Mouse (Mus musculus) midbrain, embryonic 16.5 days (tissue): ENCODE results near the gene Pcdh11x. TPM values are rescaled to one million over a fixed set of nuclear protein-coding genes. Genes with fewer than 3 reads are reported as not detected.

Experiments used
- ATAC-seq: fragments of 200-750 bp; cut with Nextera tagmentation; 2 replicates; pipeline ENCODE4 v1.8.0; 2017; ENCODE audit warnings: moderate TSS enrichment
- H3K27ac ChIP-seq: fragments of 300-500 bp; sonication (generic); 2 replicates; pipeline ENCODE4 v1.5.1; 2014; ENCODE audit warnings: mild to moderate bottlenecking, low read length, mixed read lengths
- H3K27me3 ChIP-seq: fragments of 300-500 bp; sonication (generic); 2 replicates; pipeline ENCODE4 v1.6.1; 2014; ENCODE audit warnings: low read depth, low read length, mixed read lengths; ENCODE audit not compliant: control insufficient read depth, insufficient read depth
- H3K36me3 ChIP-seq: fragments of 300-500 bp; sonication (generic); 2 replicates; pipeline ENCODE4 v1.6.1; 2014; ENCODE audit warnings: mild to moderate bottlenecking, low read length, moderate library complexity, mixed read lengths; ENCODE audit not compliant: control insufficient read depth, insufficient read depth
- H3K4me1 ChIP-seq: fragments of 300-500 bp; sonication (generic); 2 replicates; pipeline ENCODE4 v1.6.1; 2014; ENCODE audit warnings: mild to moderate bottlenecking, low read length, mixed read lengths; ENCODE audit not compliant: control insufficient read depth, insufficient read depth
- H3K4me2 ChIP-seq: fragments of 300-500 bp; sonication (generic); 2 replicates; pipeline ENCODE4 v1.6.1; 2014; ENCODE audit warnings: mild to moderate bottlenecking, low read length, mixed read lengths
- H3K4me3 ChIP-seq: fragments of 300-500 bp; sonication (generic); 2 replicates; pipeline ENCODE4 v1.5.1; 2014; ENCODE audit warnings: low read depth, mild to moderate bottlenecking, low read length, moderate library complexity, mixed read lengths
- H3K9ac ChIP-seq: fragments of 300-500 bp; sonication (generic); 2 replicates; pipeline ENCODE4 v1.6.1; 2014; ENCODE audit warnings: low read depth, low read length, mixed read lengths
- H3K9me3 ChIP-seq: fragments of 300-500 bp; sonication (generic); replicated peaks from 2 replicates; pipeline ENCODE4 v1.6.1; 2014; ENCODE audit warnings: mild to moderate bottlenecking, low read length, mixed read lengths; ENCODE audit not compliant: control insufficient read depth, poor library complexity, severe bottlenecking
- WGBS: fragments of 180-500 bp; shearing (Covaris S2); extraction: QIAGEN DNeasy Blood & Tissue Kit; methylation state at CpG from one replicate; pipeline ENCODE4 v1.1.7; 2014; 5-methylcytosine and 5-hydroxymethylcytosine counted together
- polyA plus RNA-seq: library from polyadenylated mRNA; unstranded; fragments of >200 nt; fragmentation: Nextera tagmentation; extraction: Ambion mirVana; gene quantifications from 2 replicates; pipeline ENCODE4 v1.2.1, GENCODE M21; 2015

Gene Pcdh11x
- polyA plus RNA-seq, result 39.5 and 46.1 TPM in 2 replicates

DNA sequence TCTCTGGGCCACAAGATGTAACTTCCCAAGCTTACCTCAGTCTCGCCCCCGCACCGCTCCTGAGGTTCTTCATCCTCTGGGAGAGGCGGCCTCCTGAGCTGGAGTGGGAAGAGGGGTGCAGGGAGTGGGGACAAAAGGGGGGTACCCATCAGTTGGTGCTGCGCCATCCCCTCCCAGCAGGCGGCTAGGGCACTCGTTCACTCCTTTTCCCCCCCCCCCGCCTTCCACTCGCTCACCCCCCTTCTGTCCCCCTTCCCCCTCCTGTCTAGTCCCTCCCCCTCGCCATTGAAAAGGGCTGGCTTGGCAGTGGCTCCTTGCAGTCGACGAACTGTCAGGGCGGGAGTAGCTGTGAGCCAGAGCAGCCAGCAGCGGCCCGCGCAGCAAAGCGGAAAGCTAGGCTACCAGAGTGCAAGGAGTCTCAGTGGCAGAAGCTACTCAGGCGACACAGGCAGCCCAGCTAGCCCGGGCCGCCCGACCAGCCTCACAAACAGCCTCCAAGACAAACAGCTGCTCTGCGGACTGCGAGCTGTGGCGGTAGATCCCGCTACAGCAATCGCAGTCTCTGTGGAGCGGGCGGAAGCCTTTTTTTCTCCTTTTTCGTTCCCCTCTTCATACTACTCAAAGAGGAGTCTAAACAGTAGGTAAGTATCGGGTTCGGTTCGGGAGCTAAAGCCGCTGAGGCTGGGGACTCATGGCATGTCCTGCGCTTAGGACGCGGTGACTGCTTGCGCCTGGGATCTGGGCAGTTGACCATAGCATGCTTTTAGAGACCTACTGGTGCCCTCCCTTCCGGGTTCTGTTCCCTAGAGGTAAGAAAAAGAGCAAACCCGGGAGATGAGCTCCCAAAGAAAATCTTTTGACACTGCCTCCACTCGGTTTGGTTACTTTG, at the start of gene Pcdh11x:
Gene Pcdh11x (plus strand): TSS at position 249 of the 889 bp plus-strand sequence.
- Histone ChIP-seq H3K4me1 (peaks cover 2% of the 10 kb centered on the region), H3K4me2 (peak within 1 kb of the TSS; percentile 81), H3K27me3 (no peaks in the 10 kb centered on the region), H3K36me3 (no peaks in the 10 kb centered on the region), H3K27ac (no peak within 1 kb of the TSS; the same call in none of the 2 replicates), H3K9me3 (no peaks in the 10 kb centered on the region), H3K9ac (peak within 1 kb of the TSS; percentile 66), H3K4me3 (peak within 1 kb of the TSS; percentile 57)
- peak; percentile 81 for ATAC-seq
- 15% methylated on average over 37 of the region's 40 CpGs for WGBS

DNA sequence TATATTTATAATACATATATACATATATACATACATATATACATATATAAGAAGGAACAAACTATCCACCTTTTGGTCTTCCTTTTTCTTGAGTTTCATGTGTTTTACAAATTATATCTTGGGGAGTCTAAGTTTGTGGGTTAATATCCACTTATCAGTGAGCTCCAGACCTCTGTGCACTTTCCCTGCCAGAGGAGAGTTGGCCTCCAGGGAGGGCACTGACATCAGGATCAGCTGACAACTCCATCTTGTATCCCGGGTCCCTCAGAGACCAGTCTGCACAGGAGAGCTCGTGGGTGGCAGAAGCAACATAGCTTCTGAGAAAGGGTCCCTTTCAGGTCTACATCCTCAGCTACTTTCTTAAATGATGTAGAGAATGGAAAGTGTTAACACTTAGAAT, 30.0 kb upstream of the Pcdh11x start:
- Histone ChIP-seq H3K9me3 (no peaks in the 10 kb centered on the region), H3K9ac (no peak overlapping the region), H3K27ac (no peak overlapping the region), H3K27me3 (no peaks in the 10 kb centered on the region), H3K4me1 (no peaks in the 10 kb centered on the region), H3K4me3 (no peak overlapping the region), H3K36me3 (no peaks in the 10 kb centered on the region), H3K4me2 (no peak overlapping the region)
- ATAC-seq, result no peak
- WGBS, result 67% methylated on average over 2 of the region's 2 CpGs

DNA sequence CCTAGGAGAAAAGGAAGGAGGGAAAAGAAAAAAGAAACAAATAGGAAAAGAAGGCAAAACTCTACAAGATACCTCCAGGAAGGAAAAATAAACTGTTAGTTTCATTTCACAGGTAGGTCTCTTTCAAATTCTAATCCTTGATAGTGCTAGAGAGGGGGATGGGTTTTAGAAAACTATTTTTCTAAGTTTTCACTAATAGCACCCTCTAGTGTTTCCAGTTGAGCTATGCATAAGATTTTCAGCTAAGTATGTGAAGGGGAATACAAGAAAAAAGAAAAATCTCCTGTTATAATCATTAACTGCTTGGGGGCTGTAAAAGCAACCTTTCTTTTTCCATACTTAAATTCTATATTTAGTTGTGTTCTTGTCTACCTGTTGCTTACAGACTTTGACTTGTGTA, 4.5 kb upstream of the Pcdh11x start:
- Histone ChIP-seq H3K4me3 (no peak overlapping the region), H3K27ac (no peak overlapping the region), H3K9me3 (no peaks in the 10 kb centered on the region), H3K27me3 (no peaks in the 10 kb centered on the region), H3K36me3 (no peaks in the 10 kb centered on the region), H3K9ac (no peak overlapping the region), H3K4me1 (no peaks in the 10 kb centered on the region), H3K4me2 (no peak overlapping the region)
- ATAC-seq, result no peak

DNA sequence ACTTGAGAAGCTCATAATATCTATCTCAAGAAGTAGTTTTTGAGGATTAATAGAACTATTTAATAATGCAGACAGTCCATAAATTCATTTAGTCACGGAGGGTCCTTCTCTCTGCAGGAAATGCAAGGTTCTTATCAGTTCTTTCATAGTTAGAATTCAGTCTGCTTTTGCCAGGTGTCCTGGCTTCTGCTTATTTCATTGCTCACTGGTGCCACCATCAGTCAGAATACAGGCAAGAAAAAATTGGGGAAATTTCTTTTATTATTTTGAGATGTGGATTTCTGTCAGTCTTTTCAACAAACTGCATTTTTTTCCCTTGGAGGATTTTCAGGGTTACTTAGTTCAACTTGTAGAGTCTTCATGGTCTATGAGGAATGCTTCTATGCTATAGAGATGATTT, 2.6 kb upstream of the Pcdh11x start:
- Histone ChIP-seq H3K9me3 (no peaks in the 10 kb centered on the region), H3K4me3 (no peak overlapping the region), H3K27me3 (no peaks in the 10 kb centered on the region), H3K4me2 (no peak overlapping the region), H3K36me3 (no peaks in the 10 kb centered on the region), H3K4me1 (peaks cover 2% of the 10 kb centered on the region), H3K27ac (no peak overlapping the region), H3K9ac (no peak overlapping the region)
- ATAC-seq, result no peak
- 10% methylated on average over 1 of the region's 1 CpGs for WGBS

DNA sequence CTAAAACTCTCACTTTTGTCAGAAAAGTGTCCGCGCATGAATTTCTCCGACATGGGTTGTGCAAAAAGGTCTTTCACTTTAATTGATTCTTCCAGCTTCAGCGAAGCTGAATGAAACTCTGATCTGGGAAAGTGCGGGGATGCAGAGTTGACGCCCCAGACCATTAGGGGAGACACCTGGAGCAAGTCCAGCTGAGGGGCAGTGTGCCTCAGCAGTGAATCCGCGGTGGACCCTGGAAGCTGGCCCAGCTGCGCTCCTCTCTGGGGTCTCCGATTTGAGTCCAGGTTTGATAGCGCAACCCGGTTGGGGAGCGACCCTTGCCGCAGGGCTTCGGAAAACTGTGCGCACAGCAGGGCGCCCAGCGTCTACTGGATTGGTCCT, 831 bp downstream of the Pcdh11x start:
- Histone ChIP-seq H3K9me3 (no peaks in the 10 kb centered on the region), H3K9ac (peak overlapping the region; percentile 66; the same call in 1 of the 2 replicates), H3K4me2 (peak overlapping the region; percentile 81), H3K4me3 (peak overlapping the region; percentile 57), H3K36me3 (no peaks in the 10 kb centered on the region), H3K27ac (no peak overlapping the region), H3K4me1 (peaks cover 2% of the 10 kb centered on the region), H3K27me3 (no peaks in the 10 kb centered on the region)
- no peak for ATAC-seq
- 13% methylated on average over 16 of the region's 18 CpGs for WGBS

DNA sequence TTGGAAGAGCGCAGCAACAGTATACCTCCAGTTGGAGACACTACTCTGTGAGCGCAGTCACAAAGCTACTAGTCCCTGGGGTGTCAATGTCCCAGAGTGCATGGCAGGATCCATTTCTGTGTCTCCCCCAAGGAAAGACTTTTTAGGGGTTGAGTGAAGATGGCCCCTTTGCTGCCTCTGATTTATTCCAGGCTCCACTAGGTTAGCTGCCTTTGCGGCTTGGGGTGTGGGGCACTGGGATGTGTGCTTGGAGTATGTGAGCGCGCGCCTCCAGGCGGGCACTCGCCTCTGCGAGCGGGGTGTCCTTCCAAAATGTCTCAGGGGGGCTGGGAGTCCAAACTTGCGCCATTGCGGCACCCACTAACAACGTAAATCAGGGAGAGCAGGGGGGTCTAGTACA, 1.6 kb downstream of the Pcdh11x start:
- no peaks in the 10 kb centered on the region for H3K36me3 ChIP-seq
- H3K9ac ChIP-seq, result peak overlapping the region; percentile 38; the same call in 1 of the 2 replicates
- no peak overlapping the region for H3K27ac ChIP-seq
- peaks cover 2% of the 10 kb centered on the region for H3K4me1 ChIP-seq
- no peaks in the 10 kb centered on the region for H3K9me3 ChIP-seq
- 15% methylated on average over 13 of the region's 13 CpGs for WGBS
- H3K27me3 ChIP-seq, result no peaks in the 10 kb centered on the region
- no peak for ATAC-seq
- peak overlapping the region; percentile 57 for H3K4me3 ChIP-seq
- H3K4me2 ChIP-seq, result peak overlapping the region; percentile 81

DNA sequence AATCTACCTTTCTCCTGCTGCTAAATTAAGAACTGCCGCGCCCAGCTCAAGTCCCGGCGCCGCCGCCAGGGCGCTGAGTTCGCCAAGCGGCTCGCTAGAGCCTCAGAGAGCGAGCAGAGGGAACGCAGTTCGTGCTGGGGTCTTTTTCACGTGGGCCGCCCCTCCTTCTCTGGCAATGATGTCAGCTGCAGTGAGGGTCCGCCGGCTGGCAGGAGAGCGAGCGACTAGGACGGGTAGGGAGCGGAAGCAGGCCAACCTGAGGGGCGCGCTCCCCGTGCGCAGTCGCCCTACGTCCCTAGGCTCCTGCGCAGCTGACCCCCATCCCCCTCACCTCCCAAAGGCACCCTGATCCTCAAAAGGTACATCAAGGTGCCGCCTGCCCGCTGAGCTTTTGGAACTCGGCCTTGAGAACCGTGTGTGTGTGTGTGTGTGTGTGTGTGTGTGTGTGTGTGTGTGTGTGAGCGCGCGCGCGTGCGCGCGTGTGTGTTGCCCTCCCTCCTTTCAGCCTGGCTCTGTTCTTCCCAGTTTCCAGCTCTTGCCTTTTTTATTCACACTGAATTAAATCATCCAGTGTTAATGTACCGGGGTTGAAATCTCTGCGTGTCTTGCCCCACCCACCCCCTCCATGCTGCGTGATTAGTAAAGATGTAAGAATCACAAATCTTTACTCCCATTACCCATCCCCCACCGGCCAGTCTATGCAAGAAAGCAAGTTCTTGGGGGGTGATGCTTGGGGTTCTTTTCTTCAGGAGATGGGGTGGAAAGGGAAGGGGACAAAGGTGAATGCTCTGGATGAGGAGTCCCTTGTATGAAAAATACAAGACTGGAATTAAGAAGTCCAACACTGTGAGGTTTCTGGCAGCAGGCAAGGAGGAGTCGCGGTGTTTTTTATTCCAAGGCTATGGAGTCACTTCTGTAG, 3.0 kb downstream of the Pcdh11x start:
- Histone ChIP-seq H3K4me1 (peaks cover 2% of the 10 kb centered on the region), H3K27ac (peak overlapping the region; percentile 76), H3K27me3 (no peaks in the 10 kb centered on the region), H3K36me3 (no peaks in the 10 kb centered on the region), H3K4me3 (peak overlapping the region; percentile 57), H3K9me3 (no peaks in the 10 kb centered on the region), H3K9ac (peak overlapping the region; percentile 59), H3K4me2 (peak overlapping the region; percentile 81)
- peak; percentile 91 for ATAC-seq
- 7% methylated on average over 40 of the region's 46 CpGs for WGBS

DNA sequence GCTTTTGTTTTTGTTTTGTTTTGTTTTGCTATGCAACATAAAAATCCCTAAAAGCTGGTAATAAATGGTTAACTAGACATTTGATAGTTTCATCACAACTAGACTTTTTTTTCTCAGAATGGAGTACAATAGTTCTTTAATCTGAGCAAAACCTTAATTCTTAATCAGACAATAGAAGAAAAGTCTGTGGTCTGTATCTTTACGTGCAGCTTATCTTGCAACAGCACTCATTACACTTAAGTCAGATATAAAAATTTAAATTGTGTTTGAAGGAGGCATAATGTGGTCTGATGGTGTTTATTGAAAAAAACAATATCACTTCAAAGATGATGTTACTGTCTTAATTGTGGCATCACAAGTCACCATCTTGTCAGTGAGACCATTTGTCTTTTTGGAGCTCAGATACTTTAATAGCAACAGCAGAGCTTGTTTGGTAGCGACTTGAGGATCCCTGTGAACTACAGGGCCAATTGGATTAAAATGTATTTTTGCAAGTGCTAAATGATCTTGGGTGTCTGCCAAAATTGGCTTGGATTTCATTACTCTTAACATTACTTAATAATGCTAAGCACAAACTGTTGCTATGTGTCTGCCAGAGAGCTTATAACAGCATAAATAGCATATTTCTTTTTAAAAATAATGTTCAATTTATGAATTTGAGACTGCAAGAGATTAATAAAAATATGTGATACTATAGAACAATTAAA, 11.6 kb downstream of the Pcdh11x start:
- H3K9me3 ChIP-seq, result no peaks in the 10 kb centered on the region
- 56% methylated on average over 2 of the region's 2 CpGs for WGBS
- ATAC-seq, result no peak

More for the DNA sequence above, 11.6 kb downstream of the Pcdh11x start:
- Histone ChIP-seq H3K4me2 (no peak overlapping the region), H3K27me3 (no peaks in the 10 kb centered on the region), H3K4me1 (no peaks in the 10 kb centered on the region), H3K4me3 (no peak overlapping the region), H3K9ac (no peak overlapping the region), H3K36me3 (no peaks in the 10 kb centered on the region), H3K27ac (no peak overlapping the region)
